Mouse (Mus musculus): ENCODE data around the gene AI854703.

- TF ChIP-seq POLR2A (IDR thresholded peaks at IDR 0.05; ENCODE audit: control insufficient read depth, extremely low read depth, insufficient read depth, low read length, poor library complexity), result no peak
- no peak for TF ChIP-seq CTCF (IDR thresholded peaks at IDR 0.05; ENCODE audit: borderline replicate concordance, control insufficient read depth, extremely low read depth, insufficient read depth, low read length, poor library complexity)
These were observed 29.9 kb upstream of the AI854703 start for GRCm38 (mm10) chr6:48596545-48597232.

Data from thymus, adult 2 months (tissue).